Mouse (Mus musculus) midbrain, embryonic 15.5 days (tissue): ENCODE results near the gene Slc6a3. TPM values are rescaled to one million over a fixed set of nuclear protein-coding genes. Genes with fewer than 3 reads are reported as not detected.

ENCODE experiments used
- ATAC-seq: fragments of 200-750 bp; cut with Nextera tagmentation; replicated peaks from 2 replicates; pipeline ENCODE4 v1.8.0; 2017; ENCODE audit warnings: moderate TSS enrichment
- H3K27ac ChIP-seq: fragments of 300-500 bp; sonication (generic); 2 replicates; pipeline ENCODE4 v1.5.1; 2015; ENCODE audit warnings: mild to moderate bottlenecking, inconsistent platforms
- H3K27me3 ChIP-seq: fragments of 300-500 bp; sonication (generic); replicated peaks from 2 replicates; pipeline ENCODE4 v1.6.1; 2015; ENCODE audit warnings: inconsistent platforms
- H3K36me3 ChIP-seq: fragments of 300-500 bp; sonication (generic); replicated peaks from 2 replicates; pipeline ENCODE4 v1.6.1; 2015; ENCODE audit warnings: inconsistent platforms
- H3K4me1 ChIP-seq: fragments of 300-500 bp; sonication (generic); 2 replicates; pipeline ENCODE4 v1.6.1; 2015; ENCODE audit warnings: inconsistent platforms
- H3K4me2 ChIP-seq: fragments of 300-500 bp; sonication (generic); 2 replicates; pipeline ENCODE4 v1.6.1; 2015; ENCODE audit warnings: inconsistent platforms, mild to moderate bottlenecking, moderate library complexity
- H3K4me3 ChIP-seq: fragments of 300-500 bp; sonication (generic); 2 replicates; pipeline ENCODE4 v1.5.1; 2015; ENCODE audit warnings: mild to moderate bottlenecking, inconsistent platforms
- H3K9ac ChIP-seq: fragments of 300-500 bp; sonication (generic); 2 replicates; pipeline ENCODE4 v1.6.1; 2015; ENCODE audit warnings: mild to moderate bottlenecking, inconsistent platforms
- H3K9me3 ChIP-seq: fragments of 300-500 bp; sonication (generic); 2 replicates; pipeline ENCODE4 v1.6.1; 2016; ENCODE audit warnings: inconsistent platforms
- WGBS: fragments of 180-500 bp; shearing (Covaris S2); methylation state at CpG from one replicate; pipeline ENCODE4 v1.1.7; 2015; ENCODE audit warnings: mixed read lengths; 5-methylcytosine and 5-hydroxymethylcytosine counted together
- polyA plus RNA-seq: library from polyadenylated mRNA; unstranded; fragments of >200 nt; fragmentation: Nextera tagmentation; extraction: Ambion mirVana; gene quantifications from 2 replicates; pipeline ENCODE4 v1.2.1, GENCODE M21; 2015

Slc6a3 gene
- polyA plus RNA-seq, 1 experiment from 2014 or later, result 13.3 TPM

GRCm38 (mm10) chr13:73509869-73510268 lies 26.7 kb upstream of the Slc6a3 start:
- Histone ChIP-seq H3K9ac (no peak overlapping the region), H3K27ac (no peak overlapping the region), H3K4me2 (no peak overlapping the region), H3K4me1 (no peaks in the 10 kb centered on the region), H3K4me3 (no peak overlapping the region), H3K36me3 (peaks cover 27% of the 10 kb centered on the region), H3K9me3 (no peaks in the 10 kb centered on the region), H3K27me3 (no peaks in the 10 kb centered on the region)
- no peak for ATAC-seq
- 88% methylated on average over 6 of the region's 6 CpGs for WGBS

- no peaks in the 10 kb centered on the region for H3K9me3 ChIP-seq
- H3K4me2 ChIP-seq, result no peak overlapping the region
- H3K4me3 ChIP-seq, result no peak overlapping the region
- peak; percentile 58 for ATAC-seq
- H3K27me3 ChIP-seq, result no peaks in the 10 kb centered on the region
- H3K9ac ChIP-seq, result no peak overlapping the region
- no peak overlapping the region for H3K27ac ChIP-seq
- 57% methylated on average over 13 of the region's 13 CpGs for WGBS
- peaks cover 36% of the 10 kb centered on the region for H3K36me3 ChIP-seq
- no peaks in the 10 kb centered on the region for H3K4me1 ChIP-seq
These were observed 23.5 kb upstream of the Slc6a3 start for GRCm38 (mm10) chr13:73512776-73513673.

GRCm38 (mm10) chr13:73516886-73517285 lies 19.7 kb upstream of the Slc6a3 start:
- Histone ChIP-seq H3K9ac (no peak overlapping the region), H3K36me3 (peaks cover 33% of the 10 kb centered on the region), H3K27ac (no peak overlapping the region), H3K27me3 (no peaks in the 10 kb centered on the region), H3K4me1 (no peaks in the 10 kb centered on the region), H3K4me3 (no peak overlapping the region), H3K9me3 (no peaks in the 10 kb centered on the region), H3K4me2 (no peak overlapping the region)
- 72% methylated on average over 4 of the region's 4 CpGs for WGBS
- no peak for ATAC-seq

DNA sequence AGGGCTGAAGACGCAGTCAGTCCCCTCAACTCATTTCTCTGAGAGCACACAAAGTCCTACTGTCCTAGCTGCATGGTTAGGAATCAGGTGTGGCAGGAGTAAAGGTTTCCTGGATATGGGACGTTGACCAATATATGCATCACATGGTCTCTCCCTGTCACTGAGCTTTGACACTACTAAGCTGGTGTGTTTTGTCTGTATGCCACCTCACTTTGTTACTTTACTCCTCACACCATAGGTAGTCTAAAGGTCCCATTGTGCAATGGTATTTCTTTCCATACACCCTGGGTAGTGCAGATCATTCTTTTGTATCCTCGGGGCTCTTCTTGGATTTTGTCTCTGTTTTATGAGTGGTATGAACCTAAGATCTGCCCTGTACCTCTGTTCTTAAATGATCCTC lies 2.8 kb upstream of the Slc6a3 start:
- Histone ChIP-seq H3K27ac (no peak overlapping the region), H3K4me2 (no peak overlapping the region), H3K27me3 (peaks cover 40% of the 10 kb centered on the region), H3K4me3 (no peak overlapping the region), H3K9me3 (no peaks in the 10 kb centered on the region), H3K36me3 (no peaks in the 10 kb centered on the region), H3K9ac (no peak overlapping the region), H3K4me1 (peaks cover 12% of the 10 kb centered on the region)
- ATAC-seq, result no peak
- WGBS, result 81% methylated on average over 3 of the region's 3 CpGs

GRCm38 (mm10) chr13:73535287-73535686 lies 1.3 kb upstream of the Slc6a3 start:
- Histone ChIP-seq H3K4me3 (no peak overlapping the region), H3K9me3 (no peaks in the 10 kb centered on the region), H3K36me3 (no peaks in the 10 kb centered on the region), H3K4me2 (no peak overlapping the region), H3K27me3 (peaks cover 40% of the 10 kb centered on the region), H3K9ac (no peak overlapping the region), H3K4me1 (peaks cover 12% of the 10 kb centered on the region), H3K27ac (no peak overlapping the region)
- WGBS, result 59% methylated on average over 3 of the region's 3 CpGs
- ATAC-seq, result no peak

GRCm38 (mm10) chr13:73536824-73537223 lies 277 bp downstream of the Slc6a3 start:
- H3K4me3 ChIP-seq, result peak overlapping the region; percentile 46
- no peaks in the 10 kb centered on the region for H3K9me3 ChIP-seq
- ATAC-seq, result 0 out of 2 replicates have a peak, but pooled peaks have one; percentile 30
- H3K27me3 ChIP-seq, result peaks cover 40% of the 10 kb centered on the region
- peak overlapping the region; percentile 31; the same call in 1 of the 2 replicates for H3K9ac ChIP-seq
- H3K36me3 ChIP-seq, result no peaks in the 10 kb centered on the region
- WGBS, result 15% methylated on average over 13 of the region's 13 CpGs
- peak overlapping the region; percentile 91 for H3K4me2 ChIP-seq
- no peak overlapping the region for H3K27ac ChIP-seq
- peaks cover 12% of the 10 kb centered on the region for H3K4me1 ChIP-seq

- H3K36me3 ChIP-seq, result no peaks in the 10 kb centered on the region
- no peak overlapping the region for H3K9ac ChIP-seq
- H3K27ac ChIP-seq, result no peak overlapping the region
- H3K4me2 ChIP-seq, result no peak overlapping the region
- H3K4me3 ChIP-seq, result no peak overlapping the region
- WGBS, result 89% methylated on average over 5 of the region's 5 CpGs
- H3K27me3 ChIP-seq, result no peaks in the 10 kb centered on the region
- no peaks in the 10 kb centered on the region for H3K9me3 ChIP-seq
- no peak for ATAC-seq
- no peaks in the 10 kb centered on the region for H3K4me1 ChIP-seq
These were observed 27.7 kb downstream of the Slc6a3 start for GRCm38 (mm10) chr13:73564201-73564600.

DNA sequence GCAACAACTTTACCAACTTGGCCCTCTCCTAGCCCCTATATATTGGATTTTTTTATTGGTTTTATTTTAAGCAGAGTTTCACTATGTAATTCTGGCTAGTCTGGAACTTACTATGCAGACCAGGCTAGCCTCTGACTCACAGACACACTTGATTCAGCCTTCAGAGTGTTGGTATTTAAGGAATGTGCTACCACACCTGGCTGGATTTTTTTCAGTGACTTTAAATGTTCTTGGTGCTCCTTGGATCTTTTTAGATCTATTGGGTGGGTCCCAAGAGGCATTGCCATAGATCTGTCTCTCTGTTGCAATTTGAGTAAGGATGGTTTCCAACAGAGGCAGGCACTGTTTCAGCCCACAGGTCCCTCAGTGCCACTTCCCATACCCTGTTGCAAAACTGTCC lies 38.5 kb downstream of the Slc6a3 start:
- no peaks in the 10 kb centered on the region for H3K9me3 ChIP-seq
- H3K27me3 ChIP-seq, result no peaks in the 10 kb centered on the region
- no peaks in the 10 kb centered on the region for H3K4me1 ChIP-seq
- H3K9ac ChIP-seq, result no peak overlapping the region
- no peaks in the 10 kb centered on the region for H3K36me3 ChIP-seq
- ATAC-seq, result no peak
- H3K4me3 ChIP-seq, result no peak overlapping the region
- H3K27ac ChIP-seq, result no peak overlapping the region
- no peak overlapping the region for H3K4me2 ChIP-seq

DNA sequence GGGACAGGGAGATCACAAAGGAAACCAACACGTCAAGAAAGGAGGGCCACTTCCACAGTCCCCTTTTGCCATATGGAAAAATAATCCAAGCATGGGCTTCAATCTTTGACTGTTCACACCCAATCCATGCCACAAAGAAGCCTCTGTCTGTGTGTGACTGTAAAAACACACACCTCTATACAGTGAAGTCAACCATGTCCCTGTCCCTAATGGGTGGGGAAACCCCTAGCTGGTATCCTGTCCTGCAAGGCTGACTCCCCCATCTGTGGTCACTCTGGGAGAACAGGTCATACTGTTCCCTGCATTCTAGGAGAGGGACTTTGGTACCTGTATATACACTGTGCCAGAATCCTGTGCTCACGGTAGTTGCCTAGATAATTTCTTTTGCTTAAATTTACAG lies 40.7 kb downstream of the Slc6a3 start:
- Histone ChIP-seq H3K4me1 (no peaks in the 10 kb centered on the region), H3K9ac (no peak overlapping the region), H3K4me3 (no peak overlapping the region), H3K9me3 (no peaks in the 10 kb centered on the region), H3K36me3 (no peaks in the 10 kb centered on the region), H3K27ac (no peak overlapping the region), H3K27me3 (no peaks in the 10 kb centered on the region), H3K4me2 (no peak overlapping the region)
- ATAC-seq, result no peak
- WGBS, result 77% methylated on average over 2 of the region's 2 CpGs

GRCm38 (mm10) chr13:73591488-73591887 lies 54.9 kb downstream of the Slc6a3 start:
- Histone ChIP-seq H3K9ac (no peak overlapping the region), H3K36me3 (no peaks in the 10 kb centered on the region), H3K4me2 (no peak overlapping the region), H3K9me3 (no peaks in the 10 kb centered on the region), H3K4me3 (no peak overlapping the region), H3K27ac (no peak overlapping the region), H3K27me3 (0 out of 2 replicates have a peak, but pooled peaks cover 3% of the 10 kb centered on the region), H3K4me1 (no peaks in the 10 kb centered on the region)
- WGBS, result 78% methylated on average over 3 of the region's 3 CpGs
- ATAC-seq, result no peak

DNA sequence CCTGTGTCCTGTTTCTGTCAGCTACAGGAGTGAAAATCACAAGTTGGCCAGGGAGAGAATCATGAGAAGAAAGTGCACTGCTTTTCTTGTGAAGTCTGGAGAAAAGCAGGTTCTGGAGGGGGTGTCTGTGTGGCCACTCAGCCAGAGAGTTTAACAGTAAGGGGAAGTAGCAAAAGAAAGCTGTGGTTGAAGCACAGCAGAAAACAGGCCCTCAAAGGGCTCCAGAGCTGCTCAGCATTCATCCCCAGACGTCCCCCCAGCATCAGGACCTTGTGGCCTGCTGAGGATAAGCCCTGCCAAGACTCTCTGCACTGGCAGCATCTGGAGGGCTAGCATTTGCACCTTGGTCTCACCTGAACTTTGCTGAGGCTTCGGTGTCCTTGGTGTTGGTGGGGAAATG lies 56.0 kb downstream of the Slc6a3 start:
- Histone ChIP-seq H3K4me1 (no peaks in the 10 kb centered on the region), H3K27me3 (0 out of 2 replicates have a peak, but pooled peaks cover 3% of the 10 kb centered on the region), H3K4me2 (no peak overlapping the region), H3K4me3 (no peak overlapping the region), H3K9ac (no peak overlapping the region), H3K27ac (no peak overlapping the region), H3K36me3 (no peaks in the 10 kb centered on the region), H3K9me3 (no peaks in the 10 kb centered on the region)
- WGBS, result 50% methylated on average over 2 of the region's 2 CpGs
- no peak for ATAC-seq

DNA sequence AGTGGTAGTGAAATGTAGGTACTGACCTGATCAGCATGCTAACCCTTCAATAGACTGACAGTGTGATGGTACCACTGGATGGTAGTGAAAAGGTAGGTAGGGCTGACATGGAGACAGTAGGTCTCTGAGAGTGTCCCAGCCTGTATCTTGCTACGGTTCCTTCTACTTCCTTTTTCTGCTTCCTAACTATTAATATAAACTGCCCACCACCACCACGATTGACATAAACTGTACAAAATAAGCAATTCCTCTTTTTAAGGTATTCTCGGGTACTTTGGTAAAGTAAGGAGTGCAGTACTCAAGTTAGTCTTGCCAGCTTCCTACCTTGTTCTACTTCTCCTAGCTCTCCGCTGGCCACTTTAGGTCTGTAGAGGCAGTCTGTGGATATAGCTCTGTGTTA lies 59.7 kb downstream of the Slc6a3 start:
- no peak for ATAC-seq
- no peaks in the 10 kb centered on the region for H3K36me3 ChIP-seq
- H3K9ac ChIP-seq, result no peak overlapping the region
- WGBS, result 84% methylated on average over 4 of the region's 4 CpGs
- H3K27ac ChIP-seq, result no peak overlapping the region
- peaks cover 8% of the 10 kb centered on the region; the same call in 1 of the 2 replicates for H3K27me3 ChIP-seq
- H3K9me3 ChIP-seq, result no peaks in the 10 kb centered on the region
- H3K4me3 ChIP-seq, result no peak overlapping the region
- no peak overlapping the region for H3K4me2 ChIP-seq
- no peaks in the 10 kb centered on the region for H3K4me1 ChIP-seq

DNA sequence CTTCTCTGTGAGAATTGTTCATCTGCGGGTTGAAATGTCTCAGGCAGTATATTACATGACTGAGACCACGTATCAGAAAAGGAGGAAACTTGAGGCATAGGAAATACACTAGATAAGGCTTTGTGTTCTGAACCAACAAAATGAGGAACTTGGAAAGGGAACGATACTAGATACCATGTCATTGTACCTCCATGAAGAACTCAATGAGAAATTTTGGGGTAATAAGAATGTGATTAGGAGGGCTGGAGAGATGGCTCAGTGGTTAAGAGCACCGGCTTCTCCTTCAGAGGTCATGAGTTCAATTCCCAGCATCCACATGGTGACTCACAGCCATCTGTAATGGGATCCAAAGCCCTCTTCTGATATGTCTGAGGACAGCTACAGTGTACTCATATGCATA lies 63.7 kb downstream of the Slc6a3 start:
- Histone ChIP-seq H3K9ac (no peak overlapping the region), H3K9me3 (no peaks in the 10 kb centered on the region), H3K4me3 (no peak overlapping the region), H3K27ac (no peak overlapping the region), H3K4me2 (no peak overlapping the region), H3K36me3 (no peaks in the 10 kb centered on the region), H3K4me1 (peaks cover 17% of the 10 kb centered on the region), H3K27me3 (peaks cover 5% of the 10 kb centered on the region; the same call in 1 of the 2 replicates)
- ATAC-seq, result no peak
- 81% methylated on average over 4 of the region's 4 CpGs for WGBS
